Mouse (Mus musculus) kidney, postnatal 0 days (tissue): ENCODE measurements around the gene Ccdc6. TPM values are rescaled to one million over a fixed set of nuclear protein-coding genes. Genes with fewer than 3 reads are reported as not detected.
"Not testable (repeated sequence)": the region's sequence is repeated elsewhere in the genome, so short reads cannot be mapped to it uniquely, and the experiment has no call there.

Experiments
- ATAC-seq: fragments of 200-750 bp; cut with Nextera tagmentation; replicated peaks from 2 replicates; pipeline ENCODE4 v1.8.0; 2017; ENCODE audit warnings: low read depth, moderate number of reproducible peaks, moderate TSS enrichment, moderate library complexity; ENCODE audit not compliant: low FRiP score
- DNase-seq: peaks from one replicate; pipeline ENCODE4 v3.0.0-alpha.2; 2016; ENCODE audit warnings: low spot score
- H3K27ac ChIP-seq: fragments of 300-500 bp; sonication (generic); 2 replicates; pipeline ENCODE4 v1.5.1; 2014; ENCODE audit warnings: mild to moderate bottlenecking
- H3K27me3 ChIP-seq: fragments of 300-500 bp; sonication (generic); 2 replicates; pipeline ENCODE4 v1.6.1; 2014; ENCODE audit warnings: low read length, mixed read lengths; ENCODE audit not compliant: insufficient read depth
- H3K36me3 ChIP-seq: fragments of 300-500 bp; sonication (generic); 2 replicates; pipeline ENCODE4 v1.6.1; 2014; ENCODE audit warnings: low read length, mixed read lengths; ENCODE audit not compliant: insufficient read depth
- H3K4me1 ChIP-seq: fragments of 300-500 bp; sonication (generic); replicated peaks from 2 replicates; pipeline ENCODE4 v1.6.1; 2014; ENCODE audit warnings: antibody characterized with exemption, low read length, mixed read lengths; ENCODE audit not compliant: insufficient read depth
- H3K4me2 ChIP-seq: fragments of 300-500 bp; sonication (generic); 2 replicates; pipeline ENCODE4 v1.6.1; 2014; ENCODE audit warnings: mild to moderate bottlenecking, low read length, moderate library complexity, mixed read lengths
- H3K4me3 ChIP-seq: fragments of 300-500 bp; sonication (generic); replicated peaks from 2 replicates; pipeline ENCODE4 v1.5.1; 2014; ENCODE audit warnings: low read depth, low read length
- H3K9ac ChIP-seq: fragments of 300-500 bp; sonication (generic); 2 replicates; pipeline ENCODE4 v1.6.1; 2014; ENCODE audit warnings: low read depth, low read length
- H3K9me3 ChIP-seq: fragments of 300-500 bp; sonication (generic); replicated peaks from 2 replicates; pipeline ENCODE4 v1.6.1; 2016; ENCODE audit warnings: low read length, inconsistent platforms, mixed read lengths
- CTCF ChIP-seq: IDR thresholded peaks from 2 replicates; pipeline ENCODE4 v1.5.1; 2016; ENCODE audit warnings: antibody characterized with exemption, low read depth, mild to moderate bottlenecking, moderate library complexity
- WGBS: fragments of 180-500 bp; shearing (Covaris S2); extraction: QIAGEN DNeasy Blood & Tissue Kit; methylation state at CpG from one replicate; pipeline ENCODE4 v1.1.7; 2014; 5-methylcytosine and 5-hydroxymethylcytosine counted together
- polyA plus RNA-seq: library from polyadenylated mRNA; unstranded; fragments of >200 nt; fragmentation: Nextera tagmentation; extraction: Ambion mirVana; gene quantifications from 2 replicates; pipeline ENCODE4 v1.2.1, GENCODE M21; 2015

Gene Ccdc6
- polyA plus RNA-seq, 1 experiment from 2014 or later = 16.6 TPM

GRCm38 (mm10) chr10:70199466-70200210, 102.7 kb downstream of the Ccdc6 start:
- Histone ChIP-seq H3K4me3 (no peak overlapping the region), H3K4me1 (peaks cover 4% of the 10 kb centered on the region; the same call in 1 of the 2 replicates), H3K9ac (no peak overlapping the region), H3K4me2 (no peak overlapping the region), H3K27me3 (no peaks in the 10 kb centered on the region), H3K27ac (no peak overlapping the region), H3K36me3 (no peaks in the 10 kb centered on the region), H3K9me3 (no peaks in the 10 kb centered on the region)
- TF ChIP-seq CTCF = no peak
- WGBS = 91% methylated on average over 6 of the region's 6 CpGs
- DNase-seq (no peak), ATAC-seq (no peak)

- H3K4me2 ChIP-seq = no peak overlapping the region
- H3K36me3 ChIP-seq = no peaks in the 10 kb centered on the region
- WGBS = 59% methylated on average over 12 of the region's 12 CpGs
- ATAC-seq (no peak), DNase-seq (no peak)
- no peak overlapping the region for H3K9ac ChIP-seq
- no peak overlapping the region for H3K4me3 ChIP-seq
- no peaks in the 10 kb centered on the region for H3K9me3 ChIP-seq
- TF ChIP-seq CTCF = no peak
- no peak overlapping the region for H3K27ac ChIP-seq
- peaks cover 4% of the 10 kb centered on the region; the same call in 1 of the 2 replicates for H3K4me1 ChIP-seq
- no peaks in the 10 kb centered on the region for H3K27me3 ChIP-seq
Measured at GRCm38 (mm10) chr10:70200889-70201500, 104.1 kb downstream of the Ccdc6 start.

DNA sequence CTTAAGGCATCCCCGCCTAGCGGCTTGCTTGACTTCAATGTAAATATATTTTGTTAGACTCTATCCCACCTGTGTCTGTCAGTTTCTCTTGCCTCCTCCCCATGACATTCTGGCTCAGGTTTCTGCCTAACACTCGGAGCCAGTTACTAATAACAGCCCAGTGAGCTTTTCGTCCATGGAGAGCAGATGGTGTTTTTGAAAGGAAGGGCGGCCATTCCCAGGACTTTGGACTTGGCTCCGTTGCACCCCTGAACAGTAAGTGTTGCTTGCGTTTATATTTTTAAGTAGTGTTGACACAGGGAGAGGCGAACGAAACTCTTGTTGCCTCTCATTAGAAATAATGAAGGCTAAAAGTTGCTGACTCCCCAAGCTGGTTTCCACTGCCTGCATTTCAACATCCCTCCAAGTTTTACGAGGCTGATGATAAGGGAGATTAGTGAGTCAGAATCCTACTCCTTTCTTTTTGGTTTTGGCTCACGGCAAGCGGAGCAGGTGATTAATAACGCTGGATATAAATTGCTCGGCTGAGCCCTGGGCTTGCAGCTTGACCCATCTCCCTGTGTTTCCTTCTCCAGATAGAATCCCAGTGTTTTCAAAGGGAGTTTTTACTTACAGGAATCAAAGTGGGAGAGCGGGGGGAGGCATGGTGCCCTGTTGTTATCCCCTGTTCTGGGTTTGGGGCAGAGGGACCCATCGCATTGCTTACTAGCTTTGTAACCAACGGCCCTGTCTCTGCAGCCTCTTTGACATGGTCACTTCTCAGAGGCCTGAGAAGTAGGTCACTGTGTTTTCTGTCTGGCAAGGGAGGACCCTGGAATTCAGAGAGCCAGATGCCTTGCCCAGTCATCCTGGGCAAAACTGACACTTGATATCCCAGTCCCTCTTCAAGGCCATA, 107.8 kb downstream of the Ccdc6 start, which contains the start of gene Mrln:
Gene Mrln (plus strand): TSS at position 160 of the 895 bp plus-strand sequence.
- peak within 1 kb of the TSS; percentile 60 for H3K27ac ChIP-seq
- no peak within 1 kb of the TSS for H3K9ac ChIP-seq
- H3K36me3 ChIP-seq = no peaks in the 10 kb centered on the region
- H3K4me1 ChIP-seq = peaks cover 4% of the 10 kb centered on the region; the same call in 1 of the 2 replicates
- DNase-seq (peak; percentile 81), ATAC-seq (peak; percentile 57)
- no peaks in the 10 kb centered on the region for H3K9me3 ChIP-seq
- no peak within 1 kb of the TSS for H3K4me3 ChIP-seq
- TF ChIP-seq CTCF = no peak
- H3K4me2 ChIP-seq = peak within 1 kb of the TSS; percentile 37; the same call in 1 of the 2 replicates
- 13% methylated on average over 17 of the region's 17 CpGs for WGBS
- H3K27me3 ChIP-seq = no peaks in the 10 kb centered on the region

- H3K4me2 ChIP-seq = no peak overlapping the region
- WGBS = 85% methylated on average over 9 of the region's 9 CpGs
- ATAC-seq (no peak), DNase-seq (no peak)
- H3K36me3 ChIP-seq = no peaks in the 10 kb centered on the region
- H3K27me3 ChIP-seq = no peaks in the 10 kb centered on the region
- H3K27ac ChIP-seq = no peak overlapping the region
- no peak for TF ChIP-seq CTCF
- H3K9me3 ChIP-seq = no peaks in the 10 kb centered on the region
- H3K4me1 ChIP-seq = no peaks in the 10 kb centered on the region
- no peak overlapping the region for H3K4me3 ChIP-seq
- H3K9ac ChIP-seq = no peak overlapping the region
Measured at GRCm38 (mm10) chr10:70211281-70211680, 114.4 kb downstream of the Ccdc6 start.

- ATAC-seq = no peak
- Histone ChIP-seq H3K27me3 (no peaks in the 10 kb centered on the region), H3K4me3 (no peak overlapping the region), H3K9me3 (no peaks in the 10 kb centered on the region), H3K4me1 (no peaks in the 10 kb centered on the region), H3K4me2 (no peak overlapping the region), H3K9ac (no peak overlapping the region), H3K36me3 (no peaks in the 10 kb centered on the region), H3K27ac (no peak overlapping the region)
- no peak for TF ChIP-seq CTCF
- WGBS = 50% methylated on average over 5 of the region's 5 CpGs
- DNase-seq = no peak
Measured at GRCm38 (mm10) chr10:70220971-70221370, 124.0 kb downstream of the Ccdc6 start.

DNA sequence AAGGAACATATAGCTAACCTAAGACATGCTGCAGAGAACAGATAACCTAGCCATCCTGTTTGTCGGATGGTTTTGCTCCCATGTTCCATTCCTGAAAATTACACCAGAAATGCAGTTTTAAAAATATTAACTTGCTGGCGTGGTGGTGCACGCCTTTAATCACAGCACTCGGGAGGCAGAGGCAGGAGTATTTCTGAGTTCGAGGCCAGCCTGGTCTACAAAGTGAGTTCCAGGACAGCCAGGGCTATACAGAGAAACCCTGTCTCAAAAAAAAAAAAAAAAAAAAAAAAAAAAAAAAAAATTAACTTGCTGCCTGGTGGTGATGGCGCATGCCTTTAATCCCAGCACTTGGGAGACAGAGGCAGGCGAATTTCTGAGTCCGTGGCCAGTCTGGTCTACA, 125.3 kb downstream of the Ccdc6 start:
- DNase-seq, H3K4me3 ChIP-seq, H3K4me1 ChIP-seq, H3K4me2 ChIP-seq, H3K36me3 ChIP-seq, ATAC-seq, H3K9ac ChIP-seq, H3K27ac ChIP-seq, H3K9me3 ChIP-seq, H3K27me3 ChIP-seq: not testable (repeated sequence)
- 94% methylated on average over 8 of the region's 8 CpGs for WGBS
